Mouse (Mus musculus) cerebellum, adult 11 months (tissue): ENCODE results near the gene Pcp4l1.
A peak's percentile ranks its signal among the peaks of the same experiment; 100 is the strongest.
"Not testable (repeated sequence)": the region's sequence is repeated elsewhere in the genome, so short reads cannot be mapped to it uniquely, and the experiment has no call there.

Experiments
- DNase-seq: peaks from one replicate; pipeline ENCODE4 v3.0.0; 2022

The Pcp4l1 gene

DNA sequence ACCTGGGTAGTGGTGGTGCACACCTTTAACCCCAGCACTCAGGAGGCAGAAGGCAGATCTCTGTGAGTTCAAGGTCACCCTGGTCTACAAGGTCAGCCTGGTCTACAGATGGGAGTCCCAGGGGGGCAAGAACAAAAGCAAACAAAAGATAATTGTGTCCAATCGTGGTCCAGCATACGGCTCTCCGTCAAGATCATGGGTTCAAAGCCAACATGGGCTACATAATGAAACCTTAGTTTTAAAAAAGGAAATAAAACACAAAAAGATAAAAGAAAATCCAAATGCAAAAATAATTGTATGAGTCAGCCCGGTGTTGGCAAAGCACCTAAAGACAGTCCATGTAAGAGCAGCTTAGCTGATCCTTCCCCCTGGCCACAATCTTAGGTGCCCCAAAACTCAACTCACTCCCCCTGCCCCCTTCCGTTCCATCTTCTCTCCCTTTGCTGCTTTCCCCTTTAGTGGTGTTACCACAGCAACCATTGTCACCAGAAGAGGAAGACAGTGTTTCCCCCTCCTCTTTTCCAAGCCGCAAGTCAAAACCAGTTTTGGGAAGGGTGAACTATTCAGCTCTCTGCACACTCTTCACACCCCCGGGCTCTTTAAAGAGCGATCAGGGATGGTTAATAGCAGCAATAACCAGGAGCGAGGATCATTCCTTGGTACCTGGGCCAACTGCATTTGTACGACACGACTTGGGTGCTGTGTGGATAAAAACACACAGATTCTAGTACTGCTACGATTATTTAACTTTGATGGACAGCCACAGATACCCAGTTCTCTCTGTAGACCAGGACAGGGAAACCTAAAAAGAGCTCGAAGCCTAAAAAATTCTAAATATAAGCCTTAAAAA, 8.0 kb downstream of the Pcp4l1 start:
- DNase-seq = no peak

DNA sequence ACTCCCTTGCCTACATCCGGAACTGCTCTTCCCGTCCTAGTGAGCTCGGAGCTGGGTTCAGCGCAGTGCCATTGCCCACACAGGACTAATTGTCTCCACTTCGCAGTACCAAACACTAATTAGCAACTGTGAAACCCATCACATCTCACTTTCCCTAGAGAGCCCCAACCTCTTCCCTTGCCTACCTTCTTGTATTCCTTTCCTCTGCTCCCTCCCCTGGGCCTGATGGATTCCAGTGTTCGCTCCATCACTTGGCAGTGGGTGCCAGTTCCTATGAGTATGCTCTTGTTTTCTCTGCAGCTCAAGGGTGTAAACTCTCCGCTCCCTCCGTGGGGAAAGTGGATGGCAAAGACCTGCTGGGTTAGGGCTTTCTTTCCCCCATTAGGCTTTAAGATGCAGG, 10.4 kb downstream of the Pcp4l1 start:
- no peak for DNase-seq

DNA sequence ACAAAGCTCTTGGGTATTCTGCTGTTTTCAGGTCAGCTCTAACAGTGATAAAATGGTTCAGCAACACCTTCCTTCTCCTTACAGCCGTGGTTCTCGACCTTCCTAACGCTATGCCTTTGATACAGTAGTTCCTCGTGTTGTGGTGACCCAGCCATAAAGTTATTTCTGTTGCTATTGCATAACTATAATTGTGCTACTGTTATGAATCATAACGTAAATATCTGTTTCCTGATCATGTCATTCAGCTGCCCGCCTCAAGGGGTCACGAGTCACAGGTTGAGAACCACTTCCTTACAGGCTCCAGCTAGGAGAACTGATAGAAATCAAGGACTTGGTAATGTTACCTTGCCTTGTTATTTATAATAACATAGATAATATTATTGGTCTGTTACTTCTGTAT, 11.8 kb downstream of the Pcp4l1 start:
- no peak for DNase-seq

DNA sequence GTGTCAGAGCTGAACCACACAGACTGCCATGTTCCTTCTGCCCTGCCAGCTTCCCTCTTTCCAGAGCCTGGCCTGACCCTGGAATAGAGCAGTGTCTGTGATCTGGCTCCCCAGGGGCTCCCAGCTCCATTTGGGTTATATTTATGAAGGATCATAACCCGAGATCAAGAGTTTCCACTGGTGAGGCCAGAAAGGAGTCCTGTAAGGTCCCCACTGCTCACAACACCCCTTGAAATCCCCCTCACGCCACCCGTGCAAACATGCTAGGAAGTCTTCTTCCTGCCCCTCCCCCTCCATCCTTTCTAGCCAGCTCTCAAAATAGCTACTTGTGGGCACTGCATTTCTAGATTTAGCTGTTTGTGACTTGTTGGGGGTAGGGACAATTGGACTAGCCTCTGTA, 12.4 kb downstream of the Pcp4l1 start:
- DNase-seq = no peak

DNA sequence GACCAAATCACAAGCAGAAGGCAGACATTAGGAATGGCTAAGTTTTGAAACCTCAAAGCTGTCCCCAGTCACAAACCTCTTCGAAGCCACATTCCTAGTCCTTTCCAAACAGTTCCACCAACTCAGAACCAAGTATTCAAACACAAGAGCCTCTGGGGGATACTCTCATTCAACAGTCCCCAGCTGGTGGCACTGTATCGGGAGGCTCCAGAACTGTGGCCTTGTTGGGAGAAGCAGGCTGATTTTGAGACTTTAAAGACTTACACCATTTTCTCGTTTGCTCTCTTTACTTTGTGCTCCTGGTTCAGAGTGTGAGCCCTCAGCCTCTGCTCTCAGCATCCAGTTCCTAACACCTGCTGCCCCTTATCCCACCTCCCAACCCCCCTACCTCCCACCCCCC, 13.0 kb downstream of the Pcp4l1 start:
- no peak for DNase-seq

DNA sequence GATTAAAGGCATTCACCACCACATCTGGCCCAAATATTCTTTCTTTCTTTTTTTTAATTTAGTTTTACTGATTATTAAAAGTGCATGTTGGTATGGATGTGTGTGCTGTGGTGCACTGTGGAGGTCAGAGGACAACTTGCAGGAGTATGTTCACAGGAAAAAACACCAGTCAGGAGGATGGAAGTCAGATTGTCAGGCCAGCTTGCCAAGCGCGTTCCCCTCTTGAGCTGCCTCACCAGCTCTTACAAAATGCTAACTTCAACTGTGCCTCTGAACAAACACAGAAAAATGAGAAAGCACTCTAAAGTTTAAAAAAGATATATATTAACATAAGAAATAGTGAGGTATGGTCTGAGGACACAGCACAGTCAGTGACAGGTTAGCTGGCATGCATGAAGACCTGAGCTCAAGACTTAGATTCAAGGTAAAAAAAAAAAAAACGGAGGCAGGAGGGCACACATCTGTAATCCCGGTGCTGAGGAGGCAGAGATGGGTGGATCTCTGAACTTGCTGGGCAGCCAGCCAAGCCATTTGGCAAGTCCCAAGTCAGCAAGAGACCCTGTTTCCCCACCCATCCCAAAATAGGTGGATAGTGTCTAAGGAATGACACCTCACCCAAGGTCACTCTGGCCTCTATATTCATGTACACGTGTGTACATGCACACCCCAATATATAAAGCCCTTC, 16.4 kb downstream of the Pcp4l1 start:
- no peak for DNase-seq

DNA sequence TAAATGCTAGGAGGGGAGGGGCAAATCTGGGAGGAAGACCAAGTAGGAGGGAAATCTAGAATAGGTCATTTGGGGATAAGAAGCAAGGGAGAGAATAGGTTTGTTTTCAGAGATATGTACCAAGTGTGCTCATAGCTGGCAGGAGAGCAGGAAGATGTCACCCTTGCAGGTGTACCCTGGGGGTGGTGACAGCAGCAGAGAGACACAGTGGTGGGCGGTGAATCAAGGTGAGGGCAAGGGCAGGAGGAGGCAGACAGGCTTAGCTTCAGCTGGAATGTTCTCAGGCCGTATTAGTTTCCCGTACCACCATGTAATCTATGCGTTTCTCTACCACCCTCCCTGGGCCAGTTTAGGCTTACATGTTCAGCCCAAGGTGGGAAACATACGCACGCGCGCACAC, 23.3 kb downstream of the Pcp4l1 start:
- no peak for DNase-seq

DNA sequence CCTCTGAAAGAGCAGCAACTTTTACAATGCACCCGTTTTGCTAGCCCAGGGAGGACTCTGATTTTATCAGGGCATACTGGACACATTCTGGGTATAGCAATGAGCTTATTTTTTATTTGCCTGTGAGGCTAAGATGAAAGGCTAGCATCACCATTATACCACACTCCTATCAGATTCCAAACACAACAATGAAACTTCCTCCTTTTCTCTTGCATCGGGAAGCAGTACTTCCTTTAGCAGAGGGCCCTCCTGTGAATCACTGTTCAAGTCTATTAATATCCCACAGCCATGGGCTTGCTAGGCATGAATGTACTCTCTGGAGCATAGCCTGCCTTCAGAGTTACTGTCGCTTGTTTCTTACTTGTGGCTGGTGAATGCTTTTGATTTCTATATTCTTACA, 24.9 kb downstream of the Pcp4l1 start:
- DNase-seq = no peak

DNA sequence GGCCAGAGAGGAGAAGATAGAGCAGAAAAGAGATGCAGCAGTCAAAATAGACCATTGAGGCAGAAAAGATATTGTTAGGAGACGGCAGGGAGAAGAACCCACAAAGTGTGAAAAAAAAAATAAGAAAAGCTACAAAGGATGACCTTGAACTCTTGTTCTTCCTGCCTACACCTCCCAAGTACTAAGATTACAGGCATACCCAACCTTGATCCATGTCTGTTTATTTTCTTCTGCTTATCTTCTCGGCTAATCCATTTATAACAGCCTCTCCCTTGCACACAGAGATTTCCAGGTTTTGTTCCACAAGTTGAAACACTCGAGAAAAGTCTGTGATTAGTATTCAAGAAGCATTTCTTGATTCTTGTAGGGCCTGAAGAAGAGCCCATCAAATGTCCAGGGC, 26.2 kb downstream of the Pcp4l1 start:
- no peak for DNase-seq

DNA sequence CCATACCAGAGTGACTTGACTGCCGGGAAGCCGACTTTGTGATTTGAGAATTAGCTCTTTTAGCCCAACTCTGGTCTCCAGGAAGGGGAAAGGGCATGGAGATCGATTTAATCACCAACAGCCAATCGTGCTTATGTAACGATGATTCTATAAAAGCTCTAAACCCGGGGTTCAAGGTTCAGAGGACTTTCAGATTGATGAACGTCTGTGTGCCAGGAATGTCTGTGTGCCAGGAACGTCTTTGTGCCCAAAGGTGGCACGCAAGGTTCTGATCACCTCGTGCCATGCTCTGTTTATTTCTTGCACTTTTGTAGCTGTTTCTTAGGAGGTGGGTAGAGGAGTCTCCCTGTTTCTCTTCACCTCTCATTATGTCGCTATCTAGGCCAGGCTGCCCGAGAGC, 27.2 kb downstream of the Pcp4l1 start:
- DNase-seq = no peak

DNA sequence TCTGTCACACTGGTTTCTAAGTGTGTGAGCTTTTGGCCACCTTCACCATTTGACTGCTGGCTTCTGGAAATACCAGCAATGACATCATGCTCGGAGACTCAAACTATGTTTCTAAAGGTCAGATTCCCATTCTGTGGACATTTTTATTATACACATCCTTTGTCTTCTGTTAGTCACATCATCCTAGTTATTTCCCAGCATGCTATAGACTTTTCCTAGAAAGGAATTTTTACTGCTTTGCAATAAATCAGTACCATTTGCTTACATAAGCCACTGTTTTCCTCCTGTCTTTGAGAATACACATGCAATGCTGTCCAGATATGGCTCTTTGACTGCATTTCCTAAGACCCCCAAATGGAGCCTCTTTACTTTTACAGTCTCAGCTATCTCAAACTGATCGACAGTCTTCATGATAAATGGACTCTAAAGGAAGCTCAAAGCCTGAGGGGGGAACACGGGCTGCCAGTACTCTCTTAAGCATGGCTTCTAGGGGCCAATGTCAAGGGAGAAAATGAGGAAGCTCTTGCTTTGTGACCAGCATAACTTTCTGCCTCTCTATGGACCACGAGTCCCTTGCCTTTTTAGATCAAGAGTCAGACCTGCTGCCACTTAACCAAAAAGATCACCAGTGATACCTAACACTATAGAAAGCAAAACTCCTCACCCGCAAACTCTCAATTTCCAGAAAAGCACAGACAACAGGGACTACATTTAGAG, 30.3 kb downstream of the Pcp4l1 start:
- no peak for DNase-seq

DNA sequence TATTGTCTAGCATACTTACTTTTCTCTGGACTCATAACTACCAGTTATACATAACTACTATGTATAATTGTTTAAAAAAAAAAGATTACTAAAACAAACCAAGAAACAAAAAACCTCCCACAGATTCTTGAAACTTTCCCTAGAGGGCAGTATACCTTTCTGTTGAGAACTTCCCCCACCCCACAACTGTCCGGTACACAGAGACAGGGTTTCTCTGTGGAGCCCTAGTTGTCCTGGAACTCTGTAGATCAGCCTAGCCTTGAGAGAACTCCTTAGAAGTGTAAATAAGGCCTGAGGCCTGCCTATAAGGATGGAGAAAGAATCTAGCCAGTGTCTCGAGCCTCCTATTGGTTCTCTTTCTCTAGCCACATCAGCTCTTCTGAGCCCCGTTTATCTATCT, 31.8 kb downstream of the Pcp4l1 start:
- DNase-seq = no peak

DNA sequence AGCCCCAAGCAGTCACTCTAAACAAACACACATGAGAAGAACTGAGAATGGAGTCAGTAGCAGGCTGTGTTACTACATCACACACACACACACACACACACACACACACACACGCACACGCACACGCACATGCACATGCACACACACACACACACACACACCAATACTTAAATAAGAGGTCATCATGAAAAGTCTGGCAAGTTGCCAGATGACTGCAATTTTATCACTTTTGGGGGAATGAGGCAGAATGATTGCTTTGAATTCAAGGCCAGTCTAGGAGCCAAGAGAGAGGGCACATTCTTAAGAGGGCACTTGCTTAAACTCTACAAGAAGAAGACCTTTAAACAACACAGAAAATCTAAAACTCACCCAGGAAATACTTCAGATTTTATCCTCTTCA, 33.5 kb downstream of the Pcp4l1 start:
- no peak for DNase-seq

DNA sequence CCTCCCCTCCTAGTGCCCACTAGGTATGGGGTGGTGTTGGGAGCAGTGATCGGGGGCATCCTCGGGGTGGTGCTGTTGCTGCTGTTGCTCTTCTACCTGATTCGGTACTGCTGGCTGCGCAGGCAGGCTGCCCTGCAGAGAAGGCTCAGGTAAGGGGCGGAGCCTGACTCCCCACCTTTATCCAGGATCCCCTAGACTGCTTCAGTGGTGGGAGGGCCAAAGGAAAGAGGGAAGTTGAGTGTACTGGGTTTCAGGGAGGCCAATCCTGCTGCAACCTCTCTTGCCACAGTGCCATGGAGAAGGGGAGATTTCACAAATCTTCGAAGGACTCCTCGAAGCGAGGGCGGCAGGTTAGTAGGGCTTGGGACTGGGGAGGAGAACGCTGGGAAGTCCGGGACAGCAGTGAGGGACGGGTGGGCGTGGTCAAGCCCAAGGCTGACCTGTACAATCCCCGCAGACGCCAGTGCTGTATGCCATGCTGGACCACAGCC, 36.5 kb downstream of the Pcp4l1 start:
- no peak for DNase-seq

DNA sequence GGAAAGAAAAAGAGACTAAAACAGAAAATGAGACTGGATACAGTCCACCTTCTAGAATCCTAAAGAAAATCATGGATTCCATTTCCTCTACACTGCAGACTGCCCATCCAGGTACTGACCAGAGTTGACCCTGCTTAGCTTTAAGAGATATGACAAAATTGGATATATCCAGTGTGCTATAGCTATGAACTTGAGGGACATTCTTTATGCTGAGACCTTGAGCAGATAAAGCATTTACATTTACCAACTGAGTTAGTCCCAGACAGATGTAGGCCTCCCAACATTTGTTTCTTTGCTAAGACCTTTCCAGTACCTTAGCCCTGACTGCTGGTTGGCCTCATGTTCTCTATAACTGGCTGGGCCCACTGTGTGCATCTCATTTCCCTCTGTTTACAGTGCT, 38.1 kb downstream of the Pcp4l1 start:
- no peak for DNase-seq

DNA sequence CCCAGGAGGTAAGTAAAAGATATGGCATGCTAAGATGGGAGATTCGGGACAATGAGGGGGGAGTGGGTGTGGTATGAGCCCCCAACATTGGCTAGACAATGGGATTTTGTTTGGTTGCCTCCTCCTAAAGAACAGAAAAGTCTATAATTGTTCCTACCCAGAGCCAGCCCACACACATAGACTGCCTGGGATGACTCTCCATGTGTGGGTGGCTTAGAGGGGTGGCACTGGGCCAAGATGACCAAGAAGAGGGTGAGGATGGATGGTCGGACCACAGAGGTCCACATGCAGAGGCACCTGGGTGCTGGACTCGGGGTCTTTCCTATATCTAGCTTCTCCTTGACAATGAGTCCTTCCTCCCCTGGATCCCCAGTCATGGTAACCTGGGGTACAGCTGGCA, 39.4 kb downstream of the Pcp4l1 start:
- DNase-seq = no peak

DNA sequence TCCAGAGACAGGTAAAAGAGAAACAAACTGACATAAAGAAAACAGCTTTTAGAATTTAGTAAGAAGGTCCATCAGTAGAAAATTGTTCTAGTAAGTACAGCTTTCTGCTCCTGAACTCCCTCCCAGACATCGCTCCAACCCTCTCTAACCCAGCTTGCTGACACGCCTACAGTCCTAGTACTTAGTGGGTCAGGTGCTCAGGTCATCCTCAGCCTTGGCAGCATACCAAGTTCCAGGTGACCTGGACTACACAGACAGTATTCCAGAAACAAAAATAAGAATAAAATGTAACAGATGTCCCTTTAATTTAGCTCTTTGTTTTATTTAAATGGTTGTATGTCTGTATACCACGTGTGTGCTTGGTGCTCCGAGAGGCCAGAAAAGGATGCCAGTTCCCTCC, 44.1 kb downstream of the Pcp4l1 start:
- peak; percentile 21 for DNase-seq

DNA sequence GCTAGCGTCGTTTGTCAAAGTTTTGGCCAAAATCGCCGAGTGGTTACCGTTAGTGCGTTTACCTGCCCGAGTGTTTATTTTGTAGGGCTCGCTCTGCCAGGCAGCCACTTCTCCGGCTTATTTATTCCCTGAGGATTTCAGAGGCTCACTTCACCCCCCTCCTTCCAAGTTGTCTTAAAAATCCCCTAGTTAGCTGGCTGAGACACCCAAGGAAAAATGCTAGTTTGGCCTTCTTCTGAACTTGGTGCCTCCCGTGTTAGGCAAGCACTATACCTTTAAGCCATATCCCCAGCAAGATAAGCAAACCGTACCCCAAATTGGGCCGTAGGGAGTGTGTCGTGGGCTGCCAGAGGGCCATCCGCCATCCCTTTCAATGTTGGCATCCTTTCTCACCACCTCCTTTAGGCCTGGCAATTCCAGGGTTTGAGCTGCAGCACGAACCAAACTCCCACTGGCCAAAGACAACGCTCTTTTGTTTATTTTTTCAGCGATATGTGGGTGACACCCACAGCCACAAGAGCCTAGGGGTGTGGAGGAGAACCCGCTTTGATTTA, 45.2 kb downstream of the Pcp4l1 start:
- peak; percentile 29 for DNase-seq

DNA sequence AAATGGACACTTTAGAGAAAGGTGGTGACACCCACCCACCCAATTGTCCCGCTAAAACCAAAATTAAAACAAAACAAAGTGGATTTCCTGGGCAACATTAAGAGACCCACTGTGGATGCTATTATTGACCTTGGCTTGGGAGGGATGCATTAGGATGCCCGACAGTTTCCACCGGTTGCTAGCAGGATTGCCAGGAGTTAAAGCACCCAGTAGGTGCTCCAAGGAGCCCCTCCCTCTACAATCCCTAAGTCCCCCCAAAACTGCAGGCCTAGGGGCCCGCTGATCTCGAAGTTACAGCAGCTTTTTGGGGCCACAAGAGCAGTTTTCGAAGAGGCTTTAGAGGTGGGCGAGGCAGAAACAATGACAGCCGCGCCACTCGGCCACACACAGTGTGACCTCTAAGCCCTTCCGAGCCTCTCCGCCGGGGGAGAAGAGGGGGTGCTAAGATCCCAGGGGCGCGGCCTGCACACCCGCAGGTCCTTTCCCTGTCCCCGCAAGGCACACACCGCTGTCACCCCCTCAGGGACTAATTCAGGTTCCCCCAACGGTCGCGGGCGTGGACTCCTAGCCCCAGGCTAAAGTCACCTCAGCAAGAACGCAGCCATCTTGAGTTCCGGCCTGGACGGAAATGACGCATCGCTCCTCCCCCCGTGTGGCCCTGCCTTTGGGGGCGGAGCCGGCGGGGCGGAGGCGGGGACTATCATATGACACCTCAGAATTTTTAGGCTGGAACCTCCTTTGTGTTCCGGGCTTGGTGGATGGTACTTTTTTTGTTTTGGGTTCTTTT, 45.9 kb downstream of the Pcp4l1 start, which contains the start of the genes Sdhc and Mpz:
Gene Sdhc (minus strand): TSS at position 630 of the 787 bp plus-strand sequence.
Gene Mpz (plus strand): TSS at position 738 of the 787 bp plus-strand sequence.
- DNase-seq = peak; percentile 95

DNA sequence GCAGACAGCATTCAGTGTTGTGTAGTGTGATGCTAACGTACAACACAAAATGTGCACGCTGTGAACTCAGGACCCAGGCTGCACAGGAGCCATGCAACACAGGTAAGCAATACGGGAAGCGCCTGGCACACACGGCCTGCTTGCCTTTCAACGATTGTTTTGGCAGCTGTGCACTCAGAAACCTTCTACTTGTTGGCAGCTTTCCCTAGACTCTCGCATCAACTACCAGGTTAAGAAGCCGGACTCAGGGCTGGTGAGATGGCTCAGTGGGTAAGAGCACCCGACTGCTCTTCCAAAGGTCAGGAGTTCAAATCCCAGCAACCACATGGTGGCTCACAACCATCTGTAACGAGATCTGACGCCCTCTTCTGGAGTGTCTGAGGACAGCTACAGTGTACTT, 53.1 kb downstream of the Pcp4l1 start:
- peak; percentile 13 for DNase-seq

DNA sequence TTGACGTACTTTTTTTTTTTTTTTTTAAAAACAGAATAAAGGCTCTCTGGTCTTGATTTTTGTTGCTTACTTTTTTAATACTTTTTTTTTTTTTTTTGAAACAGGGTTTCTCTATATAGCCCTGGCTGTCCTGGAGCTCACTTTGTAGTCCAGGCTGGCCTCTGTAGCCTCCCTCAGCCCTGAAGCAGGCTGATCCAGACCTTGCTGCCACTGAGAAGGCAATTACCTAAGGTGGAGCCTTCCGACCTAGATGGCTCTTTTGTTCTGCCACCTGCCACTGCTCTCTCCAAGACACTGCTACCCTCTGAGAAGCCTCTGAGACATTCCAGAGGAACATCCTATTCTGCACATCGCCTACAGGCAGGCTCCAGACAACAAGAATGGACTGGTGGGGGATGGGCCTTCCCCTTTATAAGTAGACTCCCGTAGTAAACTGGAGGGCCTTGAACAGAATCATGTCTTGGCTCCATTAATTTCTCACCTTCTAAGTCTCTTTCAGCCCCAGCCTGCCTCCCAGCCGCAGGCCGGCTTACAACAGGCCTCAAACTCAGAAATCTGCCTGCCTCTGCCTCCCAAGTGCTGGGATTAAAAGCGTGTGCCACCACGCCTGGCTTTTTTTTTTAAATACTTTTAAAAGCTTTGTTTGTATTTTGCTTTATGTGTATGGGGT, 58.4 kb downstream of the Pcp4l1 start:
- DNase-seq = not testable (repeated sequence)

DNA sequence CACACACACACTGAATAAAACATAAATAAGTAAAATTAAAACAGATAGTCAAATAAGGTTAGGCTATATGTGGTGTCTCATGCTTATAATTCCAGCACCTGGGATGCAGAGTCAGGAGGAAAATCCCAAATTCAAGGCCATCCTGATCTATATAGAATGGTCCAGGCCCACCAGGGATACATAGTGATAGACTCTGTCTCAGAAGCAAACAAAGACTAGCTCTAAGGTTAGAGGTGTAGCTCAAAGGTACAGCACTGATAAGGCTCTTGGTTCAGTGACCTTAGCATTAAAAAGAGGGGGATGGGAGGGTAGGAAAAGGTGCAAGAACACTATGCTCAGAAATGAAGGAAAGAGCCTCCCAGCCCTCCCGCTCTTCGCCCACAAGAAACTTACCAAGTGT, 60.5 kb downstream of the Pcp4l1 start:
- DNase-seq = no peak
